Mouse (Mus musculus): Measurements from ENCODE around the gene Tdgf1.

Tdgf1 gene

DNA sequence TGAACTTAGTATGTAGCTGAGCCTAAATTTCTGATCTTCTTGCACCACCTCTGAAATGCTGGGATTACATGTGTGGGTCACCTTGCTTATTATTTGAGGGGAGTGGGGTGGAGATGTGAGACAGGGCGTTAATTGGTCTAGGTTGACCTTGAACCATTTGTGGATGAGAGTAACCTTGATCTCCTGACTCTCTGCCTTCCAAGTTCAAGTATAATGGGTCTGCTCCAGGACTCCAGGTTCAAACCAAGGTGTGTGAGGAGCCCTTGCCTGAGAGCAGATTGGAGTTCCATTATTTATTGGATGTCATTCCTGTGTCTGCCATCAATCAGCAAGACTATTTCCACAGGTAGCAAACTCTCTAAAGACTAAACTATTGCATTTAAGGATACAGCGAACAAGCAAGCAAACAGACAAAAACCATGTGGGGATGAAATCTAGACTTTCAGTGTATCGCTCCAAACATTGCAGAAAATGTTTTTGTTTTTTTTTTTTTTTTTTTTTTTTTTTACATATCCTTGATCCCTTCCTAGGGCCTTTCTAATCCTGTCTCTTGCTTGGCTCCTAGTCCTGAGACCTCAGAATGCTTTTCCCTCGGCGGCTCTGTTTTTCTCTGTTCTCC, 7.1 kb upstream of the Tdgf1 start:
- no peak for DNase-seq

DNA sequence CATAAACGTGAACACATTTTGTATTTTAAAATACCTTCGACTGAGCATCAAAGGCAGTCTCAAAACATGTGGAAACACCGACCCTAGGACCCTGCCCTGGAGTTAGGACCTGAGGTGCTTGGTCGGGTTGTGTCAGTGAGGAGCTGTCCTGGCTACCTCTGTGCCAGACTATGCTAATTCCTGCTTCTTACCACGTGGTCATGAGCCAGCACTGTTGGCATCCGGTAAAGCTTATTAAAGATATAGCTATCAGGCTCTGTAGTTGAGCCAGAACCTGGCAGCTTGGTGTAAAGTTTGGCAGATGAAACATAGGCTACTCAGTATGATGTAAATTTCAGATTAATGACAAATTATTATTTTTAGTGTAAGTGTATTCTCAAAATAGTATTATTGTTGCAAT, 6.4 kb upstream of the Tdgf1 start:
- no peak for DNase-seq

DNA sequence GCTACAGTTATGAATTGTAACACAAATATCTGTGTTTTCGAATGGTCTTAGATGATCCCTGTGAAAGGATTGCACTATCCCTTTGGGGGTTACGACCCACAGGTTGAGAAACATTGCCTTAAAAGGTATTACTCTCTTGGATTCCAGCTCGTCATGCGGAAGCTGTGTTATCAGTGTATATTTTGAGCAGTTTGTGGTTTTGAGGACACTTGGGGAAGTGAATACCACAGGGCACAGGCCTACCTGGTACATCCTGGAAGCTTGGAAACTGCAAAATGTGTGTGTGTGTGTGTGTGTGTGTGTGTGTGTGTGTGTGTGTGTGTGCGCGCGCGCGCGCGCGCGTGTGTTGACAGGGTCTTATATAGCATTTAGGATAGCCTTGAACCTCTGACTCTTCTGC, 5.9 kb upstream of the Tdgf1 start:
- DNase-seq, result no peak

DNA sequence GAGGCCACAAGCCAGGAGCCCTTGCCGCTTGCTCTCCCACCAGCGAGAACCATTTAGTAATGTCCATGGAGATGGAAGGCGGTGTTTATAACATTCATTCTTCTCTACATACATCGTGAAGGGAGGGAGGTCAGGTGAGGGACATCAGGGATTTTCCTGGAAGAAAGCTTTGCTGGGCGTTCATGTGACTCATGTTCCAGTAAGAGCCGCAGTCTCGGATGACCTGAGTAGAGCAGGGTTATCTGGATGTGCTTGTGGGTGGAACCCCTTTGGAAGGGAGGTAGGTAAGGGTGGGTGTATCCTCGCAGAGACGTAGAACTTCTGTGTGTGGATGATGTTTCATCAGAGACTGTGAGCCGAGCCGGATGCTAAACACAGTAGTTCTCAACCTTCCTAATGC, 5.4 kb upstream of the Tdgf1 start, which contains the start of gene Lrrc2:
Lrrc2 (plus strand) TSS at position 149 of the 400 bp plus-strand sequence.
- no peak for DNase-seq

DNA sequence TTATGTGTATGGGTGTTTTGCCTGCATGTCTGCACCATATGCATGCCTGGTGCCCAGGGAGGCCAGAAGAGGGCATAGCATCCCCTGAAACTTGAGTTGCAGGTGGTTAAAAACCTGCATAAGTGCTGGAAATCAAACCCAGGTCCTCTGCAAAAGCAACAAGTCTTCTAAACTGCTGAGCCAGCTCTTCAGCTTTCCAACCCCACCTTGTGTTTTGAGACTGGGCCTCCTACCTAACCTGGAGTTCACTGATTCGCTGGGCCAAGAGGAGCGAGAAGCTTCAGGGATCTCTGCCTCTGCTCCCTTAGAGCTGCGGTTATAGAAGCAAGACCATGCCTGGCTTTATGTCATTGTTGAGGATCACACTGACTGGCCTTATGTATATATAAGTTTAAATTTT, 4.2 kb upstream of the Tdgf1 start:
- DNase-seq, result no peak

DNA sequence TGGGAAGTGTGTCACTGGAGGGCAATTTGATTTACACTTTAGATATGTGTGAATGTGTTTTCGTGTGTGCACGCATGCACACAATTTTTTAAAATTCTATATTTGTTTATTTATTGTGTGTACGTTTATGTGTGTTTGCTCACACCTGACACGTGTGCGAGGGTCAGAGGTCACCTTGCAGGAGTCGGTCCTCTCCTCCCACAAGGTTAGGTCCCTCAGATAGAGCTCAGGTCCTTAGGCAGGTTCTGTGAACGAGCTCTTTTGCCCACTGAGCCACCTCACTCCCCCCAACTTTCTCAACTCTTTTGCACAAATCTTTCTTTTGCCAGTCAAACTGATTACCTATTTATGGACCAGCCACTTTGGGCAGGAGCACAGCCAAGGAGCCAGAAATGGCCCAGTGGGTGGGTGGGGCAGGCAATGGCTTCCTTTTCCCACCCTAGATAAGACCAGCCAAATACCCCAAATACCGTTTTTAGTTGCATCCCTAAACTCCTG, 2.9 kb upstream of the Tdgf1 start:
- no peak for DNase-seq

DNA sequence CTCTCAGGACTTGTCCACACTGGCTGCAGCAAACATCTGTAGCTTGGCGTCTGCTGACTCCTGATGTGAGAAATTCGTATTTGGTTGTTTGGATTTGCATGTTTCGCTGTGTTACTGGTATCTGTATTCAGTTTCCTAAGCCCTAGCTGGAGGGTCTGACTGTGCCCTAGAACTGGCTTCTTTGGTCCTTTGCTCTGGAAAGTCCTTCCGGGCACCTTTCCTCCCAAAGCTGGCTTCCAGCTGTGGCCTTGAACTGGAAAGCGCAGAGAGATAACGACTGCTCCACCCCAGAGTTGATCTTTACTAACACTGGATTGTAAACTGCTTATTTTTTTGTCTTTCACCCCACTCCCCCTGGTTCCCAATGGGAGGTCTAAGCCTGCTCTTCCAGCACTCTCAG, 1.9 kb upstream of the Tdgf1 start:
- DNase-seq, result no peak

DNA sequence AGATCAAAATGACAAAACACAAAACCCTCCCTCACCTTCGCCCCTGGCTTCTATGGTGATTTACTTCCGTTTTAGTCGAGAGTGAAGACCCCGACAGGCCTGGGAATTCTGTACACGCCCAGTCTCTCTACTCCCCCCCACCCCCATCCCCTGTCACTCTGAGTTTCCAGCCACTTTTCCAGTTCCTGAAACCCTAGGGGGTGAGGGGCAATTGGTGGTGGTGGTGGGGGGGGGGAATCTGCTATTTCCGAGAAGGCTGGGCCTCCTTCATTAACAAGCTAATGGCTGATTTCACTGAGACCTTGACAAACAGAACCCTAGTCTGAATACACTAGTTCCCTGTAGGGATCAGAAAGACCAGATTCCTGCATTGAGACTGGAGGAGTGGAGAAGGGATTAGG, 1.3 kb upstream of the Tdgf1 start:
- no peak for DNase-seq

DNA sequence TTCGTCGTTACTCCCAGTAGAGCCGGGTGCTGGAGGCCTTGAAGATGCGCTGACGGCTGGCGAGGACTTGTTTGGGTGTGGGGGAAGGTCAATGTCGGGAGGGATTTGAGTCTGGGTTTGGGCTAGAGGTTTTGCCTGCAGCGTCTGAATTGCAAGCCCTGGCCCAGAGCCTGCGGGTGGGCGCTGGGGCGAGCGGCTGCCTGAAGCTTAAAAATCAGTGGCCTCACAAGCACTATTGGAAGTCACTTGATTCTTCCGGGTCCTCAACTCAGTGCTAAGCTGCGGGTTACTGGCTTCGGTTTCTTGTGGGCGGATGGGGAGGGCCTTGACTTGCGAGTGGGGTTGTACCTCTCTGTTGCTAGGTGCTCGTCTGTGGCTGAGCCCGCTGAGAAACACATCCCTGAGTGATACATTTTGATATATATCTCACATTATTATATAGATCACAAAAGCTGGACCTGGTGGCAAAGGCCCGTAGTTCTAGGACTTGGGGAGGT, 638 bp upstream of the Tdgf1 start:
- peak; percentile 52 to 64 for DNase-seq

DNA sequence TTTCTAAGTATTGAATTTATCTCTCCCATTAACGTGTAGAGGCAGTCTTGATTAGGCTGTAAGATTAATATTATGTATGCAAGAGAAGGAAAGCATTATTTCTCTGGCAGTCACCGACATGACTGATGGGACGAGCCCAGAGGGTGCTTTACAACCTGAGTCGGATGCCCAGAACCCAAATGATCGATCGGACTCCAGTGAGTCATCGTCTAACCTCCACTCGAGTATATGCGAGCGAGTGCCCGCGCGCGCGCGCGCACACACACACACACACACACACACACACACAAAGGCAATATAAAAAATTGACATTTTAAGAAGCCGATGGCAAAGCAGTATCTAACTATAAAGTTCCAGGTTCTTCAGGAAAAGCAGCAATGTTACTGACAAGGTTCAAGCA, 615 bp downstream of the Tdgf1 start:
- DNase-seq, result no peak

DNA sequence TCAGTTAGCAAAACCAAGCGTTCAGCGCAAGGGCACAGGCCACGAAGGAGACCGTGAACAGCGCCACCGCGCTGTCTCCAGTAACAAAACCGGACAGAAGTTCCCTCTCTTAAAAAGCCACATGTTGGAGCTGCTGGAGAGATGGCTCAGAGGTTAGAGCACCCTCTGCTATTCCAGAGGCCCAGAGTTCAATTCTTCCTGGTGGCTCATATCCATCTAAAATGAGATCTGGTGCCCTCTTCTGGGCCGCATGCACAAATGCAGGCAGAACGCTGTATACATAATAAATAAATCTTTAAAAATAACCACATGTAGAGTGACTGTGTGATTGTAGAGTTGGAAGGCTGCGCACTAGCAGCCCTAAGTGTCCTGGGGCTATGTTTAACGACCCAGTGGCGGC, 1.7 kb downstream of the Tdgf1 start:
- DNase-seq, result no peak

DNA sequence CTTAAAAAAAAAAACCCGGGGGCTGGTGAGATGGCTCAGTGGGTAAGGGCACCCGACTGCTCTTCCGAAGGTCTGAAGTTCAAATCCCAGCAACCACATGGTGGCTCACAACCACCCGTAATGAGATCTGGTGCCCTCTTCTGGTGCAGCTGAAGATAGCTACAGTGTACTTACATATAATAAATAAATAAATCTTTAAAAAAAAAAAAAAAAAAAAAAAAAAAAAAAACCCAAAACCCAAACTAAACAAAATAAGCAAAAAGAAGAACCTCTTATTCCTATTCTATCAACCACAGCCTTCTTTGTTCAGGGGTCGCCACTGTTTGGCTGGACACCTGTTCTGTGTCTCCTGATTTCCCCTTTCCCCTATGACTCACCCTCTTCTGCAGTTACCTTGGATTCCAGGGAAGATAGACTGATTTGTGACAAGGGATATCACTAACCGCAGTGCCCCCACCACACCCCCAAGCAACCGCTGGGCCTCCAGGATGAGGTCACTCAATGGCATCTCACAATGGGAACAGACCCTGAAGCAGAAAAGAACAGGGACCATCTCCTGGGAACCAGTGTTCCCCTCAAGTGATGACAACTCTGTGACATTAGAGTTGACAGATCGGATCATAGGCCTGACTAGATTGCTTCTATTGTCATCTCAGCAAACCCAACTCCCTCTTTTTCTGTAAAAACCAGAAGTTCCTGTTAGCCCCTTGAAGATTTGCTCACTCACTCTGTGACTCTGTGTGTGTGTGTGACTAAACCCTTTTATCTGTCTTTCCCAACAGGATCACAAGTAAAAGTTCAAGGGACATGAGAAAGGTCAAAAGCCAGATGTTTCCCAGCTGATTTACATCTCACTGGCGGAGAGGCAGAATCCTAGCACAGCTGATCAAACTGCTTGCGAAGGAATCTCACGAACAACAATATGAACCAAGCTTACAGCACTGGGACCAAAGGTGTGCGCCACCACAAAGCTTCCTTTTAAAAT, 8.2 kb downstream of the Tdgf1 start:
- no peak for DNase-seq

DNA sequence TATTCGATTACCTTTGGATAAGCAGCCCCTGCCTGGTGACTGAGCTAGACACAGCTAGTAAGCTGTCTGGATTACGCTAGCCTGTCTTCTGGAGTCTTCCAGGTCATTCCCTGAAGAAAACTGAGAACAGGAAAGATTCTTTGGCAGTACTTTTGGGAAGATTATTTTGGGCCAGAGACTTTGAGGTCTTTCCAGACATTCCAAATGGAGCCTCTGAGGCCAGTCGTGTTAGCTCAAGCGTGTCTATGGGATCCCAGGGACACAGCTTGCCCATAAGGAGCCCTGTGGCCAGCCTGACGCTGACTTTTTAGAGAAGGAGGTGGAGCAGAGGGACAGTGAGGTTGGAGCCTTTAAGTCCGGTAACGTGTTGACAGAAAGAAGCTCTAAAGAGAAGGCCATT, 10.0 kb downstream of the Tdgf1 start:
- DNase-seq, result no peak

DNA sequence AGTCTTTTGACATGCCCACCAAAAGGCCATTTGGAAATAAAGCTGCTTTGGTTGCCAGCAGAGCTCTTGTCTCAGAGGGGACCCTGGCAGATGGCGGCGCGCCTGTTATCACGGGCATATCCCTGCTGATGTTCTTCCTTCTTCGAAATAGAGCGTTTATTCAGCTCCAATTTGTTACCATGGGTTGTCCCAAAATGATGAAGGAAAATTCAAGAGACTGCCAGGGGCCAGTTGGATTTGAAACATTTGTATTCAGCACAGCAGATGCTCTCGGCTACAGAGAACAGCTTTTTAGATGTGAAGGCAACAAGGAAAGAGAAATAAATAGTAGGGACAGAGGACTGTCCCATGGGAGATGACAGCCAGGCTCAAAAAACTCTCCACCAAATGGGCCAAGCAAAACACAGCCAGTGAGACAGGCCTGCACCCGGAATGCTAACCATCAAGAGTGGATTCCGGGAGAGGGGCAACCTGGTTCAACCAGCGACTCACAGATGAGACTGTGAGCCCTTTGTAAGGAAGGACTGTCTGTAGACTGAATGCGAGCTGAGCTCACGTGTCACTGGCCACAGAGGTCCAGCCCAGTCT, 12.0 kb downstream of the Tdgf1 start:
- DNase-seq, result no peak

DNA sequence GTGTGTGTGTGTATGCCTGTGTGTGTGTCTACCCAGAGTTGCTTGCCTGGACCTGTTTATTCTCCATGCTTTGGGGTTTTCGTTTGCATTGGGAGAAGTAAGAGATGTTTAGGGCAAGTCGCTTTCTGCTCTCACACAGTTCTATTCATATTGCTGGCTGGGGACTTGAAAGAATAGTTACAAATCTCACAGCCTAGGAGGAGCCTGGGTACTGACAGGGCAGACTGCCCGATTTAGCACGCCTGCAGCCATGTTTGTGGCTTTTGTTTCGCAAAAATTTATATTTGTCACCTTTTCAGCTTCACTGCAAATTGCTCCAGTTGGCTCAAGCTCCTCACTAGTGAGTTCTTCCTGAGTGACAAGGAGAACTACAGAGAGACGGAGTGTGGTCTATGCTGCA, 14.4 kb downstream of the Tdgf1 start:
- DNase-seq, result no peak

DNA sequence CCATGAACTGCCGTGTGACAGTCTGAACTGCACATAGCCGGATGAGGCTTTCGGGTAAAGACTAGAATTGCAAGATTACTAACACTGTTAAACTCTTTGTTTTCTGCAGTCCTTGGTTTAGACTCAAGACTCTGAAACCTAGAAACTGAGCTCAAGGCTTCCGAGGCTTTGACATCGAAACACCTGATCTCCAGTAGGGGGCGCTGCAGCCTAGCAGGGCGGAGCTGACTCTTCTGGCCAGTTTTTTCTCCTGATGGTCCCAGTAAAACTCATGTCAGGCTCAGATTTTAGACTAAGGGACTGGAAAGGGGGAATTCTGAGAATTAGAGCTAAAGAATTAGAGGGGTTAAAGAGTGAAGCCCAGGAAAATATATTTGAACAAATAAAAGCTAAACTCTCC, 23.2 kb downstream of the Tdgf1 start:
- DNase-seq, result peak; percentile 83 to 84

DNA sequence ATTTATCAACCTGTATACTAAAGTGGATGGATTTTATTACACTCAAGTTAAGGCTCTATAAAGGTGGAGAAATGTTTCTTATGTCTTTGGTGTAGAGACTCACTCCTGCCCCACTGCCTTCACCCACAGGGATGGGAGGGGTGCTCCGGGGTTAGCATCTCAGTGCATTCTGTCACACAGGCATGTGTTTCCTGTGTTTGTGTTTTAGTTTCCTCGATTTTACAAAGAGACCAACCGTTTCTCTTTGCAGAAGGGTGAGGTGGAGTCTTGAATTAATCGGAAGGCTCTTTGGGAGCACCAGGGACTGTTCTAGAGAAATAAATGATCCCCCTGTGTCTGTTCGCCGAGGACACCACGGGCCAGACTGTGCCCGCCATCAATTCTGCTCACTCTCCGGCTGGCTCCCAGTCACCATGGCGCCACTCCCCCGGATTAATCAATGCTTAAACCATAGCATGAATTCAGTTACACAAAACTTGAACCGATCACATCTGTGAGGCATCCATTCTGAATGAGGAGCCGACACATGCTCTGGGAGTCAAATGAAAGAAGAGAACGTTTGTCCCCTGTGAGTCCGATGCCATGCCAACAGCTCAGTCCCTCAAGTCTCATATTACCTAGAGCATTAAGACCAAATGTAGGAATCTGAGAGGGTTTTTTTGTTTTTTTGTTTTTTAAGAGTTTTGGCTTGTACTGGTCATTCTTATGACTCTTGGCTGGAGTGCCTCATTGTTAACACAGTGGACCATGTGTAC, 25.1 kb downstream of the Tdgf1 start:
- DNase-seq, result peak; percentile 68 to 81

DNA sequence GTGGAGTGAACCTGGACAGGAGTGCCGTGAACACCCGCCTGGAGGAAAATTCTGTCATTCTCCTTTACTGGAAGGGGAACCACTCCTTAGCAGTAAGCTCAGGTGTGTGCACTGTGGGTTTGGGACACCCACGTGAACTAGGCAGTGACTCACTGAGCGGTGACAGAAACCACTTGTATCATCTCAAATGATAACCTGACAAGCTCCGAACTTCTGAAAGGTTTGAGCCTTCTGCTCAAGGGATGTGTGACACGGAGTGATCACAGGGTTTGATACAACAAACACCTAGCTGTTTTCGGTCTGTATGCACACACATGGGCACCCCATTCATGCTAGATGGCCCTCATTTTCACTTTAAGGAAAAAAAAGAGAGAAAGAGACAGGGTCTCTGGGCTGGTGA, 29.2 kb downstream of the Tdgf1 start, which contains the start of gene Fam240a:
Fam240a (minus strand) TSS at position 76 of the 400 bp plus-strand sequence.
- no peak for DNase-seq

DNA sequence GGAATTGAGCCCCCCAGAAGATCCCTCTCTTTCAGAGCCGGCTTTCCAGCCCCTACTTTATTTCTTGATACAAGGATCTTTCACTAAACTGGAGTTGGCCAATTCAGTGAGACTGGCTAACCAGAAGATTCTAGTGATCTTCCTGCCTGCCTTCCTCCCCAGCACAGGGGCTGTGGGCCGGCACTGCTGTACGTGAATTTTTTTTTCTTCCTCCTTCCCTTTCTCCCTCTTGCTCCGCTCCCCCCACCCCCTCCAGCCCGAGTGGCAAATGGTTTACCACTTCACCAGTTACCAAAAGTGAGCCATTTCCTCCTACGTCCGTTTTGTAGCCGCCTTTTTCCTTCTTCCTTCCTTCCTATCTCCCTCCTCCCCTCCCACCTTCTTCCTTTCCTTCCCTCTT, 30.5 kb downstream of the Tdgf1 start:
- peak; percentile 54 to 63 for DNase-seq

DNA sequence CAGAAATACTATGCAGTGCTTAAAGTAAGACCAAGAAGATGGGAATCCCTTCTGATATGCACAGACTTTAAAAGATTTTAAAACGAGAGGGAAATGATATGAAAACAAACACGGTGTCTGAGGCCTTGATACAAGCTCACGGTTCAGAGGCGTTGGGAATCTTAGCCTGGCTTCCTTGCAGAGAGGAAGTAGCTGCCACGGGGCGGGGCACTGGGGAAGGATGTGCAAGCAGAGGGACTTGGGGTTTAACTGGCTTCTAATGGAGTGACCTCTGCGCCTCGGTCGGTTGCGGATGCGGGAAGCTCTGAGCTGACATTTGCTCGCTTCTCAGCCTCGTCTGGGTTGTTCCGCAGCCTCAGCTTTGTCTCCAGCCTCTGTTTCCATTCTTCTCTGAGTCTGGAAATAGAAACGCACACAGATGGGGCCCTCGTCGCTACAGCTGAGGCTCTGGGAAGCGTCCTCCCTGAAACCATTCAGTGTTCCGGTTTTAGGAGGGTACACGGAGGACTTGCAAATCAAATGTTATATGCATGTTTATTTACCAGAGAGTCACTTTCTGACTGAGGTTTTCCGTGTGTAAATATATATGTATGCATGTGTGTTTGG, 31.2 kb downstream of the Tdgf1 start:
- peak; percentile 11 to 49 for DNase-seq

DNA sequence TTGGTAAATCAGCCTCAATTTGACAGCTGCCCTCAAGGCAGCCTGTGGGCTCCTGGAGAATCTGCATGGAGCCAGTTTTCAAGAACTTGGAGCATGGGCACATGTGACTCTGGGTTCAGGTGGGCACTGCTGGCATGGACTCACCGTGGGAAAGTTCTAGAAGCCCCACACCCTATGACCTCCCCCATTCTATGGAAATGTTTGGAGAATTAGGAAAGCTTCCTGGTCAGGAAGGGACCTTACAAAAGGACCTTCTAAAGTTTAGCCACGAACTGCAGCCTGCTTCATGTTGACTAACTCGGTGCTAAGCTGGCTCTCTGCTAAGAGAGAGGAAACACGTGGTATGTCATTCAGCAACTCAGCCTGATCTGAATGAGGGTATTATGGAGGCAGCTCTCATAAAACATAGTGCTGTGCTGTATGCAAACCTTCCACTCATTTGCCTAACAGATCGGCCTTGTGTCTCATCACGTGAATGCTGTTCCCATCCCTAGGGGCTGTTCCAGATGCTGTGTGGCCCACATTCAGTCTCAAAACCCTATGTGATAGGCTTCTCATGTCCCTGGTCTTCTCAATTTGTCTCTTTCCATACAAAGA, 36.5 kb downstream of the Tdgf1 start:
- DNase-seq, result peak; percentile 45 to 52

DNA sequence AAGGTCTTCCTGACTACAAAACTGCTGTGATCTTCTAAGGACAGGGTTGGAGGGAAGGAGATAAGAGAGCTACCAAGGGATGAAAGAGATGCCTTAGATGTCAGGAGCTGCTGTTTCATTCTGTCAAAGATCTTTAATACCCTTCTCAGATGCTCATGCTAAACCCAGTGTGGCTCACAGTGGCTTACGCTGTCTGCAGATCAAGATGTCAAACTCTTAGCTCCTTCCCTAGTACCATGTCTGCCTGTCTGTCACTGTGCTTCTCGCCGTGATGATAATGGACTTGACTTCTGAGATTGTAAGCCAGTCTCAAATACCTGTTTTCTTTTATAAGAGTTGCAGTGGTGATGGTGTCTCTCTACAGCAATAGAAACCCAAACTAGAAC, 37.3 kb downstream of the Tdgf1 start:
- peak in 1 of 2 experiments; percentile 40 for DNase-seq
